Mouse (Mus musculus) liver, adult 2 months (tissue): Measurements from ENCODE around the gene Stk38l.

Experiments used
- CTCF ChIP-seq: fragments of 200-500 bp; IDR thresholded peaks from 2 replicates; pipeline ENCODE4 v1.5.1; 2011; ENCODE audit warnings: low read depth, low read length, control low read depth
- POLR2A ChIP-seq: fragments of 200-500 bp; IDR thresholded peaks from 2 replicates; pipeline ENCODE4 v1.6.1; 2011; ENCODE audit warnings: low read length, control low read depth; ENCODE audit not compliant: insufficient read depth; ENCODE audit errors: extremely low read depth

DNA sequence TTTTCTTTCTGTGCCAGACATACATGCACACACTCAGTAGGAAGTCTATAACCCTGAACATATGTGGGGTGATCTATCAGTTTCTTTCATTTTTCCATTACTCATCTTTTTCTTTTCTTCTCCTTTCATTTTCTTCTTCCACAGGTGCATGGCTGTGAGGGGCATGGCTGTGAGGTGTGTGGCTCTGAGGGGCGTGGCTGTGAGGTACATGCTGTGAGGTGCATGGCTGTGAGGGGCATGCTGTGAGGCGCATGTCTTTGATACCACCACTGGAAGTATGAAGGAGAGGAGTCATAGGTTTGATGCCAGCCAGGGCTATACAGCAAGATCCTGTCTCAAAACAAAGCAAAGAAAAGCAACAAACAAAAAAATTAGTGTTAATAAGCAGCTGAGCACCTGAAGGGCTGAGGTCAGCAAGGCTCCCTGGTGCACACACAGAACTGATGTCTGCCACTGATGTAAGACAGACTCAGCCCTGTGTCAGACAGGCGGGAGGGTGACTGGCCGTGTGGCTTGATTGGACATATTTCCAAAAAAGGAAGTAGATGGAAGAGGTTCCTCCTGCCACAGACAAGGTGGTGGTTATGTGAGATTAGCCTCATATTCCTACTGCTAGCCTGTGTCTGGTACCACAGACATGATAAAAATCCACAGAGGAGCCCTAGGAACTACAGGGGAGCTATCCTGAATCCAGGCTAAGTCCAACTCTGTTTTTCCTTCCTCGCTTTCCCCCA lies 38.2 kb upstream of the Stk38l start:
- TF ChIP-seq POLR2A (no peak), CTCF (no peak)
